Mouse (Mus musculus): ENCODE measurements at regions not wholly inside any gene's neighbourhood (a gene's known extent, or its start where the extent isn't known, plus 50 kb on each side); places are given as distances from the start of the nearest gene placed in this dataset.

- TF ChIP-seq CTCF (IDR thresholded peaks at IDR 0.05; ENCODE audit: insufficient read depth, low read length) = no peak
- TF ChIP-seq POLR2A (IDR thresholded peaks at IDR 0.05; ENCODE audit: borderline replicate concordance, extremely low read depth, low read depth, low read length) = no peak
Measured at GRCm38 (mm10) chr15:96882211-96882610, 173.5 kb downstream of the Slc38a4 start.

Measured in lung, adult 2 months (tissue).